Mouse (Mus musculus): ENCODE data around the gene Khdrbs1. TPM values are rescaled to one million over a fixed set of nuclear protein-coding genes. Genes with fewer than 3 reads are reported as not detected.

Khdrbs1 gene
- polyA plus RNA-seq, 1 experiment from 2014 or later: 120 TPM

GRCm38 (mm10) chr4:129672083-129672877 is 69.8 kb downstream of the Khdrbs1 start, which contains the start of gene Kpna6:
TSS of gene Kpna6 (minus strand) at chr4:129672767.
- ATAC-seq (ENCODE audit: low FRiP score) (peak; percentile 95), DNase-seq (ENCODE audit: low spot score) (peak; percentile 88)
- Histone ChIP-seq H3K4me3 (replicated peaks; ENCODE audit: low read length) (peak within 1 kb of the TSS; percentile 91), H3K27ac (peak within 1 kb of the TSS; percentile 90), H3K9me3 (ENCODE audit: control insufficient read depth, low read length) (no peaks in the 10 kb centered on the region), H3K4me2 (replicated peaks) (peak within 1 kb of the TSS; percentile 91), H3K9ac (peak within 1 kb of the TSS; percentile 90), H3K27me3 (ENCODE audit: control insufficient read depth, insufficient read depth, low read length) (no peaks in the 10 kb centered on the region), H3K4me1 (replicated peaks; ENCODE audit: control insufficient read depth, insufficient read depth, low read length) (peaks cover 17% of the 10 kb centered on the region), H3K36me3 (replicated peaks; ENCODE audit: control insufficient read depth, insufficient read depth) (peaks cover 27% of the 10 kb centered on the region)
- under 1% methylated on average over 64 of the region's 65 CpGs for WGBS

DNA sequence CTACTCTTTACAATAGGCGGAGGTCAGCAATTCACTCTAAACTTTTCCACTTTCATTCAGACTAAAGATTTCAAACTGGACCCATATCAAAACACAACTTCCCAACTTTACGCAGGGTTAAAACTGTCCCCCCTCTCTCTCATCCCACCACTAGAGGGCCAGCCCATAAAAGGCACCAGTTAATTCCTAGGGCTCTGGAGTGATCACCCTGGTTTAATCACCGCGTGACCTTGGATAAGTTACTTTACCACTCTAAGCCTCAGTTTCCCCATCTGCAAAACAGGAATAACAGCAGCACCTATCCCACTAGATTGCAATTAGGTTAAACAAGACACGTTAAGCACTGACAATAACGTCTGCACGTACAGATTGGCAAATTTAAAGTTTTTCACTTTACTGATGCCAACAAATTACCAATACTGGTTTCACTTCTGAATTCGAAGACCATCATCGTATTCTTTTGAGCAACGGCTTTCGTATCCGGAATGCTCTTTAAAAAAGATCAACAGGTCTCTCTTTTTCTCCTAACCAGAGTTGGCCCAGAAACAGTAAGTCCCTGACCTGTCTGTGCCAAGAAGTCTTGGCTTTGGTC is 70.5 kb downstream of the Khdrbs1 start:
- H3K27ac ChIP-seq: peak overlapping the region; percentile 90
- no peak for ATAC-seq (ENCODE audit: low FRiP score)
- H3K27me3 ChIP-seq (ENCODE audit: control insufficient read depth, insufficient read depth, low read length): no peaks in the 10 kb centered on the region
- peak overlapping the region; percentile 91 for H3K4me2 ChIP-seq (replicated peaks)
- peaks cover 17% of the 10 kb centered on the region for H3K4me1 ChIP-seq (replicated peaks; ENCODE audit: control insufficient read depth, insufficient read depth, low read length)
- 8% methylated on average over 12 of the region's 12 CpGs for WGBS
- H3K9ac ChIP-seq: peak overlapping the region; percentile 90
- H3K9me3 ChIP-seq (ENCODE audit: control insufficient read depth, low read length): no peaks in the 10 kb centered on the region
- peak; percentile 62 for DNase-seq (ENCODE audit: low spot score)
- peak overlapping the region; percentile 91 for H3K4me3 ChIP-seq (replicated peaks; ENCODE audit: low read length)
- peaks cover 27% of the 10 kb centered on the region for H3K36me3 ChIP-seq (replicated peaks; ENCODE audit: control insufficient read depth, insufficient read depth)

- H3K4me3 ChIP-seq (replicated peaks; ENCODE audit: low read length): no peak overlapping the region
- no peak overlapping the region for H3K4me2 ChIP-seq (replicated peaks)
- WGBS: 80% methylated on average over 3 of the region's 3 CpGs
- DNase-seq (ENCODE audit: low spot score) (no peak), ATAC-seq (ENCODE audit: low FRiP score) (no peak)
- H3K4me1 ChIP-seq (replicated peaks; ENCODE audit: control insufficient read depth, insufficient read depth, low read length): no peaks in the 10 kb centered on the region
- H3K27ac ChIP-seq: no peak overlapping the region
- no peaks in the 10 kb centered on the region for H3K9me3 ChIP-seq (ENCODE audit: control insufficient read depth, low read length)
- no peaks in the 10 kb centered on the region for H3K27me3 ChIP-seq (ENCODE audit: control insufficient read depth, insufficient read depth, low read length)
- no peak overlapping the region for H3K9ac ChIP-seq
- H3K36me3 ChIP-seq (replicated peaks; ENCODE audit: control insufficient read depth, insufficient read depth): peaks cover 74% of the 10 kb centered on the region
Measured at GRCm38 (mm10) chr4:129662255-129662813, 79.8 kb downstream of the Khdrbs1 start.

GRCm38 (mm10) chr4:129661584-129661983 is 80.5 kb downstream of the Khdrbs1 start:
- WGBS: 94% methylated on average over 3 of the region's 3 CpGs
- DNase-seq (ENCODE audit: low spot score): no peak
- Histone ChIP-seq H3K4me2 (replicated peaks) (no peak overlapping the region), H3K4me3 (replicated peaks; ENCODE audit: low read length) (no peak overlapping the region), H3K27me3 (ENCODE audit: control insufficient read depth, insufficient read depth, low read length) (no peaks in the 10 kb centered on the region), H3K4me1 (replicated peaks; ENCODE audit: control insufficient read depth, insufficient read depth, low read length) (no peaks in the 10 kb centered on the region), H3K9me3 (ENCODE audit: control insufficient read depth, low read length) (no peaks in the 10 kb centered on the region), H3K36me3 (replicated peaks; ENCODE audit: control insufficient read depth, insufficient read depth) (peaks cover 74% of the 10 kb centered on the region), H3K27ac (no peak overlapping the region), H3K9ac (no peak overlapping the region)
- ATAC-seq (ENCODE audit: low FRiP score): no peak

DNA sequence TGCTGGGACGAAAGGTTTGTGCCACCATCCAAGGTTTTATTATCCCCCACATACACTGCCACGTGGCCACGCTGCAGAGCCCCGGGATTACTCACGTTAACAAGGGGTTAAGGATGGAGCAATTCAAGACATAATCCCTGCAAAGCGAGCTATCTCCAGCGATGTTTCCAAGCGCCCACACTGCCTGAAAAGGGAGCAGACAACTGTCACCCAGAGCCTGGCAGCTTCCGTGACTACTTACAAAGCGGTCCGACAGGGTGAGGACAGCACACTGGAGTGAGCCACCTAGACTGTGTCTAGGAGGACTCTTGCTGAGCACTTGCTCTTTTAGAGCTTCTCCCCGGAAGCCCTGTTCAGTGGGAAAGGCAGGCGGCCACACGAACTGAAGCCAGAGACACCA is 87.3 kb downstream of the Khdrbs1 start:
- 94% methylated on average over 14 of the region's 14 CpGs for WGBS
- no peak for ATAC-seq (ENCODE audit: low FRiP score)
- no peak for DNase-seq (ENCODE audit: low spot score)
- no peaks in the 10 kb centered on the region for H3K9me3 ChIP-seq (ENCODE audit: control insufficient read depth, low read length)
- no peaks in the 10 kb centered on the region for H3K27me3 ChIP-seq (ENCODE audit: control insufficient read depth, insufficient read depth, low read length)
- H3K4me2 ChIP-seq (replicated peaks): no peak overlapping the region
- H3K4me1 ChIP-seq (replicated peaks; ENCODE audit: control insufficient read depth, insufficient read depth, low read length): no peaks in the 10 kb centered on the region
- no peak overlapping the region for H3K27ac ChIP-seq
- H3K4me3 ChIP-seq (replicated peaks; ENCODE audit: low read length): no peak overlapping the region
- H3K36me3 ChIP-seq (replicated peaks; ENCODE audit: control insufficient read depth, insufficient read depth): peaks cover 96% of the 10 kb centered on the region
- H3K9ac ChIP-seq: no peak overlapping the region

Small RNA genes within 50 kb of the gene (microRNA-seq; reads per million reads assigned to microRNA genes)
- gene Gm28017: not detected
- gene Mir7016: 1.6 reads per million, percentile 2 among the genes with 10 or more reads in this experiment

Other genes starting within 250 kb of the Khdrbs1 start
- gene Marcksl1, start 228.7 kb downstream of the Khdrbs1 start, polyA plus RNA-seq (2014; fragmentation: Nextera tagmentation; extraction: Ambion mirVana): 1,580 and 1,755 TPM in 2 replicates
- 76.0 and 79.8 TPM in 2 replicates for gene Hdac1, start 199.6 kb downstream of the Khdrbs1 start, polyA plus RNA-seq (2014; fragmentation: Nextera tagmentation; extraction: Ambion mirVana)
- 10.6 and 13.0 TPM in 2 replicates for gene Lck, start 168.7 kb downstream of the Khdrbs1 start, polyA plus RNA-seq (2014; fragmentation: Nextera tagmentation; extraction: Ambion mirVana)
- gene Fam167b, start 163.8 kb downstream of the Khdrbs1 start, polyA plus RNA-seq (2014; fragmentation: Nextera tagmentation; extraction: Ambion mirVana): 0.39 and 1.0 TPM in 2 replicates
- gene Eif3i, start 141.7 kb downstream of the Khdrbs1 start, polyA plus RNA-seq (2014; fragmentation: Nextera tagmentation; extraction: Ambion mirVana): 226 and 227 TPM in 2 replicates
- 166 and 188 TPM in 2 replicates for gene Tmem234, start 141.6 kb downstream of the Khdrbs1 start, polyA plus RNA-seq (2014; fragmentation: Nextera tagmentation; extraction: Ambion mirVana)
- gene Dcdc2b, start 128.0 kb downstream of the Khdrbs1 start, polyA plus RNA-seq (2014; fragmentation: Nextera tagmentation; extraction: Ambion mirVana): 2.7 and 5.4 TPM in 2 replicates
- 28.5 and 31.3 TPM in 2 replicates for gene Iqcc, start 123.2 kb downstream of the Khdrbs1 start, polyA plus RNA-seq (2014; fragmentation: Nextera tagmentation; extraction: Ambion mirVana)
- gene Ccdc28b, start 118.4 kb downstream of the Khdrbs1 start, polyA plus RNA-seq (2014; fragmentation: Nextera tagmentation; extraction: Ambion mirVana): 127 and 128 TPM in 2 replicates
- 48.5 and 52.9 TPM in 2 replicates for gene Txlna, start 101.2 kb downstream of the Khdrbs1 start, polyA plus RNA-seq (2014; fragmentation: Nextera tagmentation; extraction: Ambion mirVana)
- 16.3 and 21.3 TPM in 2 replicates for gene Kpna6, start 69.5 kb downstream of the Khdrbs1 start, polyA plus RNA-seq (2014; fragmentation: Nextera tagmentation; extraction: Ambion mirVana)
- gene Tmem39b, start 45.5 kb downstream of the Khdrbs1 start, polyA plus RNA-seq (2014; fragmentation: Nextera tagmentation; extraction: Ambion mirVana): 25.6 and 29.5 TPM in 2 replicates
- gene Ptp4a2, start 68.9 kb upstream of the Khdrbs1 start, polyA plus RNA-seq (2014; fragmentation: Nextera tagmentation; extraction: Ambion mirVana): 199 and 211 TPM in 2 replicates
- gene Spocd1, start 186.9 kb upstream of the Khdrbs1 start, polyA plus RNA-seq (2014; fragmentation: Nextera tagmentation; extraction: Ambion mirVana): not detected in 2 replicates
- 16.9 and 19.0 TPM in 2 replicates for gene Adgrb2, start 242.6 kb upstream of the Khdrbs1 start, polyA plus RNA-seq (2014; fragmentation: Nextera tagmentation; extraction: Ambion mirVana)

Measured in hindbrain, embryonic 14.5 days (tissue).